Mouse (Mus musculus) spleen, adult 2 months (tissue): Measurements from ENCODE around the gene Nek2.

Experiments used
- CTCF ChIP-seq: fragments of 200-500 bp; IDR thresholded peaks from 2 replicates; pipeline ENCODE4 v1.5.1; 2011; ENCODE audit warnings: mild to moderate bottlenecking, inconsistent platforms; ENCODE audit not compliant: insufficient read depth, insufficient read length, insufficient replicate concordance; ENCODE audit errors: extremely low read depth
- POLR2A ChIP-seq: fragments of 200-500 bp; IDR thresholded peaks from 2 replicates; pipeline ENCODE4 v1.6.1; 2011; ENCODE audit warnings: low read depth, low read length, inconsistent platforms

DNA sequence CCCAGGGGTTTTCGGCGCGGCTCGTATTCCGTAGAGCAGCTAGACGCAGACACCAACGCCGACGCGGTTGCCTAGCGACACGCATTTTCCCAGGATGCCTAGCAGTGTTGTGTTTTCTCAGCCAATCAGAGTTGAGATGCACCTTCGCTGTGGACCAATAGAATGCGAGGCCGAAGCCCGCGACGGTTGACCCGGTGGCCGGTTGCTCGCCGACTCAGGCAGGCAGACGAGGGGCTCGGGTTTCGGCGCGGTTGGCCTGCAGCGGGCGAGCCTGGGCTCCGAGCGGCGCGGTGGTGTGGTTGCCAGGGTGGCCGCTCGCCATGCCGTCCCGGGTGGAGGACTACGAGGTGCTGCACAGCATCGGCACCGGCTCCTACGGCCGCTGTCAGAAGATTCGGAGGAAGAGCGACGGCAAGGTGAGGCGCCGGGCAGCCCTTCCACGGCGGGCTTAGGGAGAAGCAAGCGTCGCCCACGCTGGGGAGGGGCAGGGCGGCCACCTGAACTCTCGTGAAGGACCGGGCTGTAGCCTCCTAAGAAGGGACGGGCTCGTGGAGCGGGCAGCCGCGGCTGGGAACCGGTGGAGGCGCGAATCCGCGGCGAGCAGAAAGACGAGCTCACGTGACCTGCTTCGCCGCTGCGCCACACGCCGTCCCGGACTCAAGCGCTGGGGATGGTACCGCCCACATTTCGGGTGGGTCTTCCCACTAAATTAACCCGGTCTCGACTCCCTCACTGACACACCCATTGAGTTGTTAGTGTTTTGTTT lies at the start of gene Nek2:
- TF ChIP-seq CTCF: no peak
- TF ChIP-seq POLR2A: no peak; the same call in 1 of the 2 replicates
